Mouse (Mus musculus) T-cell, adult 66 days (primary cell): ENCODE data around the gene Mrm1. TPM values are rescaled to one million over a fixed set of nuclear protein-coding genes. Genes with fewer than 3 reads are reported as not detected.

Experiments used
- total RNA-seq, 2 experiments: library from RNA; stranded (reverse); gene quantifications; 3 replicates in 1 of 2; 4 replicates in 1 of 2; pipeline ENCODE4 v1.2.4; 2023

The Mrm1 gene
- total RNA-seq: 10 to 100 TPM; 26.3 to 33.4 TPM

DNA sequence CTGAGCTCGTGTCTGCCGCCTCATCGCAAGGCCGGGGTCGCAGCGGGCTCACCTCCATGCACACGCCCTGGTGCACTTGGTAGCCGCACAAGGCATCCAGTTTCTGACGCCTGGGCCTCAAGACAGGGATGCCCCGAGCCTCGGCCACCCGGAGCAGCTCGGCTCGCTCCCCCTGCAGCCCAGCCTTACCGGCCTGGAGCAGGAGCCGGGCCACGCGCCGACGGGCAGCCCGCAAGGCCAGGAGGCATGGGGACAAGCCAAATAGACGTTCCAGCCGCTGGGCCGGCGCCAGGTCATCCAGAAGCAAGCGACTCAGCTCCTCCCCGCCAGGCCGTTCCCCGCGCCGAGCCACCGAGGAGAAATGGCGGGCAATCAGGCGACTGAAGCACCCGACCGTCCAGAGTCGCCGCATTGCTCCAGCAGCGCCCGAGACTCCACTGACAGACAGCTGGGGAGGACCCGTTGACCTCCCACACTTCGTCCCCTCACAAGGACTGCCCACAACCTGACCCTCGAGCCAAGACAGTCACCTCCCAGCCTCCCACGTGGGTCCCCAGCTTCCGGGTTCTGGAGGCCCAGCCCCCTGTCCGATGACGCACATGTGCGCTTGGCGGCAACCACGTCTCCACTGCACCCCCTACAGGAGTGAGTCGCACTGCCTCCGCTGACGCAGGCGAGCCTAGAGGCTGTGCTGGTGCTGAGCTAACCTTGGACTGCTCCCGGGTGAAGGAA lies at the start of gene Mrm1:
Mrm1 (minus strand) TSS at position 555 of the 732 bp plus-strand sequence.

DNA sequence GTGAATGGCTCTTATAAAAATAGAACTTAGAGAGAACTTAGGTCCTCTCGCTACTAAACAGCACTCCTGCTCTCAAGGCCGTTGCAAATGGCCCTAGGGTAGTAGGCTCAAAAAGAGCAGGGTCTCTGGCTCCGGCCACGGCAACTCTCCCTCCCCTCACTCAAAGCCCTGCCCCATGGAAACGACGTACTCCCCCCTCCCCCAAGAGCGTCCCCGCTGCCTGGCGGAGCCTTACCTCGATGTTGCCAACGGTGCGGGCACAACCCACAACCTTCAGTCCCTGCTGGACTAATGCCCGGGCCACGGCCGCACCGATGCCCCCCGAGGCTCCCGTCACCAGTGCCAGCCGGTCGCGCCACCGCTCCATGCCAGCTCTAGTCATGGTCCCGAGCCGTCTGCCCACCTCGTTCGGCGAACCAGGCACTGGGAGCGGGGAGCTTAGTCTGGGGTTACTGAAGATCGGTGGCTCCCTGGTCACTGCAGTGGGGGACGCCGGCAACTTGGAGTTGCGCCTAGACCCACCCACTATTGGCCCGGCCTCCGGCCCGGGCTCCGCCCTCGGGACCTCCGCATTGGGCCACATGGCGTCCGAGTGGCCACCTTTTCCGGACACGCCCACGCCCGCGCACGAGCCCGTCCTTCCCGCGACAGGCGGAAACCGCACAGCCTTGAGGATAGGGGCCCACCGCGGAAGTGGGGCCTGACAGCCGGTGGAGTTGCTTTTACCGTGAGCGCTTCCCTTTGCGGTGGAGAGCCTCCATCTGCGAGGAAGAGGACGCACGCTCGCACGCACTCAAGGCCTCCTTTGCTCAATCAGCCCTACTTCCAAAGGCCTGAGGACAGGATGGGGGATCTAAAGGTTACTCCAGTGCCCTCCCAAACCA lies 9.4 kb upstream of the Mrm1 start, which contains the start of gene Dhrs11:
Dhrs11 (minus strand) TSS at position 479 of the 884 bp plus-strand sequence.

Other genes starting within 250 kb of the Mrm1 start
- gene Dhrs11, start 9.5 kb upstream of the Mrm1 start, total RNA-seq: 10 to 100 TPM; 13.9 to 15.4 TPM
- 100 to 1,000 TPM; 169 to 189 TPM for gene Ggnbp2, start 51.3 kb upstream of the Mrm1 start, total RNA-seq
- 10 to 100 TPM; 11.5 to 15.4 TPM for gene Myo19, start 60.6 kb upstream of the Mrm1 start, total RNA-seq
- gene Pigw, start 60.8 kb upstream of the Mrm1 start, total RNA-seq: 10 to 100 TPM in 1 of 2 experiments, 1 to 10 TPM in 1; 8.5 to 13.7 TPM
- gene Znhit3, start 96.9 kb upstream of the Mrm1 start, total RNA-seq: 10 to 100 TPM; 34.3 to 37.8 TPM
- not detected for gene Car4, start 138.3 kb upstream of the Mrm1 start, total RNA-seq